9 mouse cellular contexts compared by ENCODE assay signal in genomic region chr6:6863160-6863870, GRCm38 (mm10). TPM values are rescaled to one million over a fixed set of nuclear protein-coding genes. Genes with fewer than 3 reads are reported as not detected.
DNase-seq lines count a peak whose midpoint lies in the region; ATAC-seq lines count a peak whose summit lies in the region.
"Had no signal": no experiment of that assay in that cellular context is flagged by ENCODE, and none has a peak within 500 bp of the region (broad histone marks: within the 10 kb centered on the region; RNA-seq: fewer than 3 reads in every experiment).

Gene Dlx6 (plus strand): TSS chr6:6863334.

- H3K36me3 ChIP-seq in hindbrain, embryonic 16.5 days (ENCODE audit: control insufficient read depth, insufficient read depth, low read length) = no peaks in the 10 kb centered on the region
- H3K36me3 ChIP-seq in midbrain, embryonic 10.5 days = no peaks in the 10 kb centered on the region

- peaks cover 14% of the 10 kb centered on the region for H3K4me1 ChIP-seq in hindbrain, embryonic 16.5 days (ENCODE audit: control insufficient read depth, insufficient read depth, low read depth, low read length)
- H3K4me1 ChIP-seq in midbrain, embryonic 10.5 days = peaks cover 45% of the 10 kb centered on the region

- H3K27me3 ChIP-seq in hindbrain, embryonic 16.5 days (replicated peaks; ENCODE audit: control insufficient read depth, insufficient read depth, low read length) = peaks cover 57% of the 10 kb centered on the region
- H3K27me3 ChIP-seq in midbrain, embryonic 10.5 days (ENCODE audit: low read depth, poor library complexity, severe bottlenecking) = peaks cover 100% of the 10 kb centered on the region

- ATAC-seq in hindbrain, embryonic 16.5 days = peak; percentile 73

- peak; percentile 30 for DNase-seq in adrenal gland, postnatal 36 days
- DNase-seq in adrenal gland, postnatal 10 days = no peak
- peak; percentile 16 for DNase-seq in right cerebral cortex, postnatal 4 days
- DNase-seq in right cerebral cortex, postnatal 10 days (ENCODE audit: low spot score in 2 of 2) = no peak
- peak; percentile 77 for DNase-seq in midbrain, embryonic 10.5 days (ENCODE audit: low spot score)
- no peak for DNase-seq in spleen, adult 12 weeks (ENCODE audit: low spot score)
- DNase-seq in layer of hippocampus, adult 18-20 months (ENCODE audit: low spot score in 2 of 2) = no peak

- peak within 1 kb of the TSS; percentile 40 for H3K4me3 ChIP-seq in hindbrain, embryonic 16.5 days (ENCODE audit: low read length)
- H3K4me3 ChIP-seq in midbrain, embryonic 10.5 days = peak within 1 kb of the TSS; percentile 58

- WGBS in hindbrain, embryonic 16.5 days = under 1% methylated on average over 36 of the region's 52 CpGs
- under 1% methylated on average over 52 of the region's 52 CpGs for WGBS in midbrain, embryonic 10.5 days

- H3K9ac ChIP-seq in hindbrain, embryonic 16.5 days (ENCODE audit: low read depth, low read length) = peak within 1 kb of the TSS; percentile 35; the same call in 1 of the 2 replicates

- no peaks in the 10 kb centered on the region for H3K9me3 ChIP-seq in hindbrain, embryonic 16.5 days (ENCODE audit: control insufficient read depth, low read length)
- H3K9me3 ChIP-seq in midbrain, embryonic 10.5 days (replicated peaks) = no peaks in the 10 kb centered on the region

- H3K27ac ChIP-seq in hindbrain, embryonic 16.5 days (ENCODE audit: low read depth, low read length) = no peak within 1 kb of the TSS
- H3K27ac ChIP-seq in midbrain, embryonic 10.5 days (replicated peaks) = peak within 1 kb of the TSS; percentile 55; the same call in 1 of the 2 replicates

- H3K4me2 ChIP-seq in hindbrain, embryonic 16.5 days (ENCODE audit: low read length) = peak within 1 kb of the TSS; percentile 65

RNA-seq across cellular contexts. Expression of gene Dlx6, which starts in this region (rescaled TPM):
- not detected for total RNA-seq in adrenal gland, postnatal 36 days (2021)
- total RNA-seq in adrenal gland, postnatal 10 days (2021) = under 1 TPM in 1 of 2 experiments, not detected in 1; 0.57 TPM
- 0.45 TPM in 1 of 2 replicates, not detected in the other for polyA plus RNA-seq in hindbrain, embryonic 16.5 days (2015; fragmentation: Nextera tagmentation; extraction: Ambion mirVana)
- polyA plus RNA-seq in midbrain, embryonic 10.5 days (2016; fragmentation: Nextera tagmentation; extraction: Ambion mirVana) = 0.48 and 0.79 TPM in 2 replicates
- 1 to 10 TPM; 7.5 to 9.1 TPM for total RNA-seq in layer of hippocampus, adult 18-20 months (2021)
- polyA plus RNA-seq: gonadal fat pad, adult 2 months had no signal

Comparison
In these comparisons a context has a peak if more than half of its experiments do, and no peak if none do; other contexts are left out.
1. RNA of gene Dlx6 (total RNA-seq): 7.5 to 9.1 TPM in layer of hippocampus, adult 18-20 months; 0.57 TPM in adrenal gland, postnatal 10 days and not detected in adrenal gland, postnatal 36 days; every median in the first group is over 4 times any median in the second.
2. Peak in DNase-seq in adrenal gland, postnatal 36 days; RNA of the gene not detected or under 1 TPM.
3. Peak in ATAC-seq, H3K4me3 ChIP-seq, H3K9ac ChIP-seq and H3K4me2 ChIP-seq in hindbrain, embryonic 16.5 days; RNA of the gene not detected or under 1 TPM.
4. Peak in DNase-seq, H3K4me3 ChIP-seq and H3K27ac ChIP-seq in midbrain, embryonic 10.5 days; RNA of the gene not detected or under 1 TPM.